Mouse (Mus musculus): Measurements from ENCODE around the gene Spag6.

DNA sequence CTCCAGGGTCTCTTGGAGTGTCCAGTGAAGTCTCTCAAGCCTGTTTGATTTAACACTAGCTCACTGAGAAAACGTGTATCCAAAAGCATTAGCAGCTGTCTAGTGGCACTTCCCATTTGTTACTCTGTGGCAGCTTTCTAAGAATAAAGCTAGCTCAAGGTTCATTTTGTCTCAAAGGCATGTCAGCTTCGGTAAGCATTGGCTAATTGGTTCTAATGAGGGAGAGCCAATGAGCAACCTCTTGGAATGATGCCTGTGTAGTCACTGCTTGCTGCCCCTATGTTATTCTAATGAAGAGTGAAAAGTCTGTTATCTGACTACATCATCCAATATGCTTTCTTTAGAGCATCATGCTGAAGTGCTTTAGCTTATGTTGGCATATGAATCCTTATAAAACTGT, 45.4 kb downstream of the Spag6 start:
- TF ChIP-seq CTCF (IDR thresholded peaks at IDR 0.05; ENCODE audit: low read depth, low read length): no peak
- TF ChIP-seq POLR2A (IDR thresholded peaks at IDR 0.05; ENCODE audit: insufficient read depth, low read length): no peak

Data from ES-Bruce4 (cell line).